Mouse (Mus musculus) G1E (cell line): ENCODE results near the gene 1700034J05Rik. TPM values are rescaled to one million over a fixed set of nuclear protein-coding genes. Genes with fewer than 3 reads are reported as not detected.

Source experiments
- ATAC-seq: 2 replicates; pipeline ENCODE4 v1.8.0; 2016; ENCODE audit warnings: mild to moderate bottlenecking; ENCODE audit not compliant: insufficient number of reproducible peaks, poor library complexity, low FRiP score, severe bottlenecking; ENCODE audit errors: extremely low read depth
- DNase-seq: peaks from one replicate; pipeline ENCODE4 v3.0.0; 2012; ENCODE audit warnings: low spot score
- H3K27me3 ChIP-seq: 2 replicates; pipeline ENCODE4 v1.6.1; 2012; ENCODE audit warnings: mild to moderate bottlenecking, low read length, inconsistent platforms; ENCODE audit not compliant: insufficient read depth
- H3K36me3 ChIP-seq: replicated peaks from 2 replicates; pipeline ENCODE3; 2012; ENCODE audit warnings: mild to moderate bottlenecking, inconsistent platforms
- H3K4me1 ChIP-seq: 2 replicates; pipeline ENCODE4 v1.6.1; 2012; ENCODE audit warnings: low read depth, low read length, inconsistent platforms, mixed read lengths; ENCODE audit not compliant: insufficient read depth
- H3K4me3 ChIP-seq: 2 replicates; pipeline ENCODE4 v1.5.1; 2012; ENCODE audit warnings: low read depth, mild to moderate bottlenecking, inconsistent platforms, low read length, moderate library complexity, mixed read lengths
- H3K9me3 ChIP-seq: replicated peaks from 2 replicates; pipeline ENCODE4 v1.6.1; 2012; ENCODE audit warnings: inconsistent platforms
- CTCF ChIP-seq: IDR thresholded peaks from 2 replicates; pipeline ENCODE4 v1.5.1; 2012; ENCODE audit warnings: low read depth, low read length, inconsistent platforms, mixed read lengths
- GATA1 ChIP-seq: IDR thresholded peaks from 2 replicates; pipeline ENCODE4 v1.6.1; 2012; ENCODE audit warnings: borderline replicate concordance, low read length, inconsistent platforms, mixed read lengths
- GATA2 ChIP-seq: IDR thresholded peaks from 2 replicates; pipeline ENCODE4 v1.6.1; 2012; ENCODE audit warnings: low read depth, low read length, inconsistent platforms, borderline replicate concordance
- POLR2AphosphoS5 ChIP-seq: IDR thresholded peaks from 2 replicates; pipeline ENCODE4 v1.6.1; 2012; ENCODE audit warnings: low read depth, low read length, inconsistent platforms; ENCODE audit not compliant: insufficient replicate concordance
- TAL1 ChIP-seq: conservative IDR thresholded peaks from 2 replicates; pipeline ENCODE4 v1.6.1; 2012; ENCODE audit warnings: low read depth, low read length, inconsistent platforms, mixed read lengths
- polyA plus RNA-seq: library from polyadenylated mRNA; stranded (reverse); fragments of >175 nt; gene quantifications from 2 replicates; pipeline ENCODE4 v1.2.3, GENCODE M21; 2012
- total RNA-seq, 2 experiments: library from RNA; stranded (forward) in 1 of 2; stranded (reverse) in 1 of 2; fragments of 200-1000 nt in 1 of 2; fragments of >200 nt in 1 of 2; fragmentation: Nextera tagmentation in 1 of 2; gene quantifications; 2 replicates each; pipeline ENCODE4 v1.2.3; 2014 to 2017

The 1700034J05Rik gene
- total and polyA plus RNA-seq, 3 experiments = 0.11 TPM; not detected in 2

DNA sequence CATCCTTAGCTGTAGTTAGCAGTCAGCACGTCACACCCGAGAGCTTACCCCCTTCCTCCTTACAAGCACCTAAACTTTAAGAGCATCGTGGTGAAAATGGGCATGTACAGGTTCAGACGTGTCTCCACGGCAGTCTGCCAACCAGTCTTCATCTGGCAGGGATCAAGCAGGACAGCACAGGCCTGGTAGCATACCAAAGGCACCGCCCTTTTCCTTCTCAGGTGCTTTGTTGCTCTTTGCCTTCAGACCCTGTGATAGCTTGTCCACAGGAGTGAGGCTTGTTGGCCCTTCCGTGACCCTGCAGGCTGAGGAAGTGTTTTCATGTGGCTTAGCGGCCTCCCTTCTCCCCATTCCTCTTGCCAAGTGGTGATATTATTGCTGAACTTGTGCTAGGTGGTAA, 15.2 kb downstream of the 1700034J05Rik start:
- no peak for TF ChIP-seq TAL1
- no peak for TF ChIP-seq CTCF
- no peak for TF ChIP-seq POLR2AphosphoS5
- TF ChIP-seq GATA2 = no peak
- TF ChIP-seq GATA1 = no peak
- no peak for DNase-seq
- ATAC-seq = no peak
- H3K9me3 ChIP-seq = no peaks in the 10 kb centered on the region
- no peaks in the 10 kb centered on the region for H3K4me1 ChIP-seq
- no peak overlapping the region for H3K4me3 ChIP-seq
- H3K36me3 ChIP-seq = no peaks in the 10 kb centered on the region
- no peaks in the 10 kb centered on the region for H3K27me3 ChIP-seq

GRCm38 (mm10) chr6:146935957-146936356, 18.3 kb downstream of the 1700034J05Rik start:
- no peak for DNase-seq
- ATAC-seq = no peak
- TF ChIP-seq GATA1 = no peak
- TF ChIP-seq GATA2 = no peak
- TF ChIP-seq TAL1 = no peak
- TF ChIP-seq POLR2AphosphoS5 = no peak
- no peak for TF ChIP-seq CTCF
- Histone ChIP-seq H3K4me1 (no peaks in the 10 kb centered on the region), H3K9me3 (no peaks in the 10 kb centered on the region), H3K27me3 (no peaks in the 10 kb centered on the region), H3K36me3 (no peaks in the 10 kb centered on the region), H3K4me3 (no peak overlapping the region)

- Histone ChIP-seq H3K4me1 (no peaks in the 10 kb centered on the region), H3K9me3 (no peaks in the 10 kb centered on the region), H3K4me3 (no peak overlapping the region), H3K36me3 (no peaks in the 10 kb centered on the region), H3K27me3 (no peaks in the 10 kb centered on the region)
- no peak for TF ChIP-seq CTCF
- no peak for TF ChIP-seq POLR2AphosphoS5
- TF ChIP-seq GATA1 = no peak
- no peak for TF ChIP-seq GATA2
- TF ChIP-seq TAL1 = no peak
- DNase-seq (no peak), ATAC-seq (no peak)
Observed at GRCm38 (mm10) chr6:146933123-146933522, 21.1 kb downstream of the 1700034J05Rik start.

- Histone ChIP-seq H3K27me3 (no peaks in the 10 kb centered on the region), H3K9me3 (no peaks in the 10 kb centered on the region), H3K36me3 (no peaks in the 10 kb centered on the region), H3K4me3 (no peak overlapping the region), H3K4me1 (no peaks in the 10 kb centered on the region)
- ATAC-seq (no peak), DNase-seq (no peak)
- no peak for TF ChIP-seq GATA2
- no peak for TF ChIP-seq GATA1
- TF ChIP-seq CTCF = no peak
- TF ChIP-seq TAL1 = no peak
- TF ChIP-seq POLR2AphosphoS5 = no peak
Observed at GRCm38 (mm10) chr6:146929031-146929430, 25.2 kb downstream of the 1700034J05Rik start.

GRCm38 (mm10) chr6:146928108-146928507, 26.1 kb downstream of the 1700034J05Rik start:
- Histone ChIP-seq H3K9me3 (no peaks in the 10 kb centered on the region), H3K27me3 (no peaks in the 10 kb centered on the region), H3K36me3 (no peaks in the 10 kb centered on the region), H3K4me3 (no peak overlapping the region), H3K4me1 (no peaks in the 10 kb centered on the region)
- DNase-seq (no peak), ATAC-seq (no peak)
- TF ChIP-seq CTCF (no peak), POLR2AphosphoS5 (no peak), TAL1 (no peak), GATA1 (no peak), GATA2 (no peak)

DNA sequence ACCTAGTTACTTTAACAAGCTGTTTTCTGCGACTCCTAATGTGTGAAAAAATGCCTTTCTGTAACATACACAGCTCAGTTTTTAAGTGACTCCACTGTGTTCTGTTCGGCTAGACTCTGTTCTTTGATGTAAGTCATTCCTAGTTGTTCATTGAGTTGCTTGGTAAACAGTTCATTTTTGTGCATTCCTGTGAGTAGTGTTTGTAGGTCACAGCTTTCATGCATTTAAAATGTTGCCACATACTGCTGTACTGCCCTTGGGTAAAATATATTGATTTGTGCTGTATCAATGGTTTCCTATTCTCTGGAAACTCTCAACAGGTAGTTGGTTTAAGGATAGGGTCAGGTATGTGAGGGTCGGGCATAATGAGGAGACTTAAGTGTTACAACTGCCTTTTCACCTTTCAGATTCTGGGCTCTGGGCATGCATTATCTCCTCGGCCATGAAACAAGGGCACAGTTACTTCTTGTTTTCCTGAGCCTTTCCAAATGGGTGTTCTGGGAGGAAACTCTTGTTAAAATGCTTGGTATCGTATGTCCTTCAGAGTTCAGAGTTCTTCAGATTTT, 27.7 kb downstream of the 1700034J05Rik start:
- H3K4me3 ChIP-seq = no peak overlapping the region
- ATAC-seq = no peak
- H3K9me3 ChIP-seq = no peaks in the 10 kb centered on the region
- no peaks in the 10 kb centered on the region for H3K4me1 ChIP-seq
- no peaks in the 10 kb centered on the region for H3K27me3 ChIP-seq
- TF ChIP-seq POLR2AphosphoS5 = no peak
- DNase-seq = no peak
- no peaks in the 10 kb centered on the region for H3K36me3 ChIP-seq

GRCm38 (mm10) chr6:146918341-146918740, 35.9 kb downstream of the 1700034J05Rik start:
- no peak for DNase-seq
- peaks cover 5% of the 10 kb centered on the region; the same call in 1 of the 2 replicates for H3K27me3 ChIP-seq
- H3K4me3 ChIP-seq = no peak overlapping the region
- no peak for ATAC-seq
- H3K36me3 ChIP-seq = no peaks in the 10 kb centered on the region
- H3K4me1 ChIP-seq = no peaks in the 10 kb centered on the region
- no peaks in the 10 kb centered on the region for H3K9me3 ChIP-seq
- TF ChIP-seq POLR2AphosphoS5 (no peak), GATA1 (no peak), CTCF (no peak), GATA2 (no peak), TAL1 (no peak)
